Mouse (Mus musculus): Measurements from ENCODE around the gene Vmn1r94. TPM values are rescaled to one million over a fixed set of nuclear protein-coding genes. Genes with fewer than 3 reads are reported as not detected.
"Not testable (repeated sequence)": the region's sequence is repeated elsewhere in the genome, so short reads cannot be mapped to it uniquely, and the experiment has no call there.

Gene Vmn1r94
- not detected in 2 replicates for polyA plus RNA-seq (2012)

DNA sequence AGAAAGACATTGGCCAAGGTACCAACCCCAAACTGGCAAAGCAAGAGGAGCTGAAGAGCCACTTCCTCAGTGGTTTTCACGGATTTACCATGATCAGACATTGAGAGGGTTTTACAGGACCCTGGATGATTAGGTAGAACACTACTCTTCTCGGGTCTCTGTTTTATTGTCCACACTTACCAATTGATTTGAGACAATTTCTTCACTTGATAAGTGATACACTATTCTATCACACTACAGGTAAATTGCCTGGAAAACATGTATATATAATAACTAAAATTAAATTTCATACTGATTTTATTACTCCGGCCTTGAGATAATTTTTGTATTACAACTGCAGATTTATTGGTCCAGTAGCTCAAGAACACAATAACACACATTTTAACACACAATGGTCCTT lies at the start of gene Vmn1r94:
Gene Vmn1r94 (minus strand): TSS at position 101 of the 400 bp plus-strand sequence.
- TF ChIP-seq GATA1 (IDR thresholded peaks at IDR 0.05; ENCODE audit: low read length) = not testable (repeated sequence)

DNA sequence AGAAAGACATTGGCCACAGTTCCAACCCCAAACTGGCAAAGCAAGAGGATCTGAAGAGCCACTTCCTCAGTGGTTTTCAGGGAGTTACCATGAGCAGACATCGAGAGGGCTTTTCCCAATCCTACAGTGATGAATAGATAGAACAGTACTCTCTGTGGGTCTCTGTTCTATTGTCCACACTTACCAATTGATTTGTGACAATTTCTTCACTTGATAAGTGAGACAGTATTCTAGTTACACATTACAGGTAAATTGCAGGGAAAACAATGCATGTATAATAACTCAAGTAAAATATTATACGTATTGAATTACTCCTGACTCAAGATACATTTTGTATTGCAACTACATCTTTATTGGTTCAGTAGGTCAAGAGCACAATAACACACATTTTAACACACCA lies 37.3 kb upstream of the Vmn1r94 start, which contains the start of gene Gm6164:
Gene Gm6164 (minus strand): TSS at position 101 of the 400 bp plus-strand sequence.
- not testable (repeated sequence) for TF ChIP-seq GATA1 (IDR thresholded peaks at IDR 0.05; ENCODE audit: low read length)

GRCm38 (mm10) chr7:20193410-20193809 lies 25.2 kb upstream of the Vmn1r94 start, which contains the start of gene Vmn1r95:
Gene Vmn1r95, plus strand, starts transcription at chr7:20193710.
- not testable (repeated sequence) for TF ChIP-seq GATA1 (IDR thresholded peaks at IDR 0.05; ENCODE audit: low read length)

- TF ChIP-seq GATA1 (IDR thresholded peaks at IDR 0.05; ENCODE audit: low read length) = not testable (repeated sequence)
Observed at GRCm38 (mm10) chr7:20138988-20139387, 29.2 kb downstream of the Vmn1r94 start, which contains the start of gene Vmn1r93. Gene Vmn1r93, minus strand, starts transcription at chr7:20139088.

DNA sequence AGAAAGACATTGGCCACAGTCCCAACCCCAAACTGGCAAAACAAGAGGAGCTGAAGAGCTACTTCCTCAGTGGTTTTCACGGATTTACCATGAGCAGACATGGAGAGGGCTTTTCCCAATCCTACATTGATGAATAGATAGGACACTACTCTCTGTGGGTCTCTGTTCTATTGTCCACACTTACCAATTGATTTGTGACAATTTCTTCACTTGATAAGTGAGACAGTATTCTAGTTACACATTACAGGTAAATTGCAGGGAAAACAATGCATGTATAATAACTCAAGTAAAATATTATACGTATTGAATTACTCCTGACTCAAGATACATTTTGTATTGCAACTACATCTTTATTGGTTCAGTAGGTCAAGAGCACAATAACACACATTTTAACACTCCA lies 45.7 kb downstream of the Vmn1r94 start, which contains the start of gene Gm16442:
Gene Gm16442 (minus strand): TSS at position 101 of the 400 bp plus-strand sequence.
- not testable (repeated sequence) for TF ChIP-seq GATA1 (IDR thresholded peaks at IDR 0.05; ENCODE audit: low read length)

Other genes with a start within 250 kb of the Vmn1r94 start
- gene Pvr, start 247.2 kb downstream of the Vmn1r94 start, polyA plus RNA-seq (2012) = not detected in 2 replicates
- gene Igsf23, start 217.6 kb downstream of the Vmn1r94 start, polyA plus RNA-seq (2012) = not detected in 2 replicates
- not detected in 2 replicates for gene Ceacam20, start 203.0 kb downstream of the Vmn1r94 start, polyA plus RNA-seq (2012)
- gene Nlrp9b, start 176.9 kb downstream of the Vmn1r94 start, polyA plus RNA-seq (2012) = not detected in 2 replicates
- not detected in 2 replicates for gene Vmn1r91, start 68.7 kb downstream of the Vmn1r94 start, polyA plus RNA-seq (2012)
- not detected in 2 replicates for gene Gm16442, start 45.8 kb downstream of the Vmn1r94 start, polyA plus RNA-seq (2012)
- not detected in 2 replicates for gene Vmn1r93, start 29.3 kb downstream of the Vmn1r94 start, polyA plus RNA-seq (2012)
- not detected in 2 replicates for gene Vmn1r95, start 25.3 kb upstream of the Vmn1r94 start, polyA plus RNA-seq (2012)
- not detected in 2 replicates for gene Gm6164, start 37.2 kb upstream of the Vmn1r94 start, polyA plus RNA-seq (2012)
- not detected in 2 replicates for gene Gm4498, start 65.5 kb upstream of the Vmn1r94 start, polyA plus RNA-seq (2012)
- not detected in 2 replicates for gene Gm5890, start 94.5 kb upstream of the Vmn1r94 start, polyA plus RNA-seq (2012)
- gene Gm4133, start 165.7 kb upstream of the Vmn1r94 start, polyA plus RNA-seq (2012) = not detected in 2 replicates
- gene Gm5728, start 207.0 kb upstream of the Vmn1r94 start, polyA plus RNA-seq (2012) = not detected in 2 replicates
- not detected in 2 replicates for gene Vmn1r100, start 249.6 kb upstream of the Vmn1r94 start, polyA plus RNA-seq (2012)